ENCODE assay signal across 7 mouse cellular contexts in the genomic region with DNA sequence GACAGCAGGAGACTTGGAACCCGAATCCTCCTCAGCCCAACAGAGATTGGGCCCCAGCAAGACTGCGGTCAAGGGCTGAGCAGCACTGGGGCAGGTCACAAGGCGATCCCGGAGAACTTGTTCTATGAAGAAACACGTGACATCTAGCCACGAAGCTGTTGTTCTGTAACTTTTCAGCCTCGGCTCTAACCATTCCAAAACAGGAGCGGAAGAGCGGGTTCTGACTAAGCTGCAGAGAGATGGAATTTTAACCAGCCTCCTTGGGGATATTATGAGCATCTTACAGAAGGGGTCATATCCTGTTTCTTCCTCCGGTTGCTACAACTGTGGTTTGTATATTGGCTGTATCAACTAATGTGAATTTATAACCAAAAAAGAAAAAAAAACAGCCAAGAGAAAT. TPM values are rescaled to one million over a fixed set of nuclear protein-coding genes. Genes with fewer than 3 reads are reported as not detected.
A peak's percentile ranks its signal among the peaks of the same experiment; 100 is the strongest.
DNase-seq lines count a peak whose midpoint lies in the region; ATAC-seq and TF ChIP-seq lines count a peak whose summit lies in the region.

No protein-coding gene starts in this region.

- 0 out of 2 replicates have a peak, but pooled peaks have one; percentile 15 for ATAC-seq in forebrain, embryonic 14.5 days
- no peak for ATAC-seq in cerebellum, adult (ENCODE audit: insufficient number of reproducible peaks, low FRiP score, low TSS enrichment)

- no peaks in the 10 kb centered on the region for H3K36me3 ChIP-seq in forebrain, embryonic 14.5 days (ENCODE audit: control insufficient read depth, insufficient read depth, low read length)
- no peaks in the 10 kb centered on the region for H3K36me3 ChIP-seq in myocyte (ENCODE audit: control insufficient read depth, insufficient read depth)

- H3ac ChIP-seq in myocyte (ENCODE audit: control insufficient read depth, insufficient read length), result no peak overlapping the region

- H3K79me2 ChIP-seq in myocyte (ENCODE audit: control insufficient read depth, insufficient read depth), result no peaks in the 10 kb centered on the region

- 33% methylated on average over 10 of the region's 10 CpGs for WGBS in forebrain, embryonic 14.5 days

- no peak overlapping the region for H3K27ac ChIP-seq in forebrain, embryonic 14.5 days (ENCODE audit: low read depth, low read length)

- no peak for TF ChIP-seq POLR2A in myocyte (IDR thresholded peaks at IDR 0.05; ENCODE audit: insufficient read length, low read depth)

- peak overlapping the region; percentile 28; the same call in 1 of the 2 replicates for H3K4me2 ChIP-seq in forebrain, embryonic 14.5 days (ENCODE audit: low read length)
- H3K4me2 ChIP-seq in myocyte (ENCODE audit: low read depth), result peak overlapping the region; percentile 39

- H3K4me3 ChIP-seq in forebrain, embryonic 14.5 days (ENCODE audit: low read depth, low read length), result no peak overlapping the region
- no peak overlapping the region for H3K4me3 ChIP-seq in myocyte

- peaks cover 2% of the 10 kb centered on the region; the same call in 1 of the 2 replicates for H3K4me1 ChIP-seq in forebrain, embryonic 14.5 days (ENCODE audit: control insufficient read depth, insufficient read depth, low read length)

- DNase-seq in urinary bladder, adult 18-20 months (ENCODE audit: low spot score in 2 of 2), result peak; percentile 27 to 56
- DNase-seq in urinary bladder, postnatal 10 days (ENCODE audit: low spot score), result no peak
- DNase-seq in forebrain, embryonic 14.5 days (ENCODE audit: low spot score), result no peak
- DNase-seq in kidney, adult 8-10 months, result peak; percentile 16 to 28
- no peak for DNase-seq in MN1 (ENCODE audit: low spot score)

- H3K27me3 ChIP-seq in forebrain, embryonic 14.5 days (replicated peaks; ENCODE audit: control insufficient read depth, insufficient read depth, low read length), result no peaks in the 10 kb centered on the region
- H3K27me3 ChIP-seq in myocyte (ENCODE audit: control insufficient read depth, insufficient read depth, insufficient read length), result no peaks in the 10 kb centered on the region

- no peaks in the 10 kb centered on the region for H3K9me3 ChIP-seq in forebrain, embryonic 14.5 days (replicated peaks; ENCODE audit: control insufficient read depth, low read length)

- H3K9ac ChIP-seq in forebrain, embryonic 14.5 days (ENCODE audit: low read length), result 0 out of 2 replicates have a peak overlapping the region, but pooled peaks have one; percentile 37

TF ChIP-seq in myocyte, 11 proteins besides CTCF, POLR2A, EP300 and RAD21:
- no peak for TF ChIP-seq TCF12 (IDR thresholded peaks at IDR 0.05; ENCODE audit: insufficient read depth, poor library complexity, severe bottlenecking)
- no peak for TF ChIP-seq MYOD1 (IDR thresholded peaks at IDR 0.05; ENCODE audit: control insufficient read depth in 1 of 3, insufficient read length in 2 of 3, low read depth in 2 of 3)
- no peak for TF ChIP-seq POLR2AphosphoS2 (IDR thresholded peaks at IDR 0.05; ENCODE audit: insufficient read length, low read depth)
- no peak for TF ChIP-seq TCF3 (IDR thresholded peaks at IDR 0.05; ENCODE audit: insufficient read length, low read depth)
- TF ChIP-seq REST (IDR thresholded peaks at IDR 0.05; ENCODE audit: insufficient read depth, insufficient read length), result no peak
- no peak for TF ChIP-seq MAX (IDR thresholded peaks at IDR 0.05; ENCODE audit: low read depth)
- TF ChIP-seq E2F4 (IDR thresholded peaks at IDR 0.05; ENCODE audit: insufficient read depth), result no peak
- TF ChIP-seq CEBPB (IDR thresholded peaks at IDR 0.05; ENCODE audit: insufficient read depth, poor library complexity, severe bottlenecking), result no peak
- TF ChIP-seq MYOG (IDR thresholded peaks at IDR 0.05; ENCODE audit: control insufficient read depth in 1 of 3, insufficient read depth in 1 of 3, insufficient read length in 2 of 3, low read depth in 2 of 3), result no peak
TF ChIP-seq in myocyte: peak in this region for 0.

RNA-seq across cellular contexts. Expression of a gene that starts 38.4 kb away (rescaled TPM):
- 0.24 TPM in 1 of 2 replicates, not detected in the other for polyA plus RNA-seq in forebrain, embryonic 14.5 days (2014; fragmentation: Nextera tagmentation; extraction: Ambion mirVana)
- polyA plus RNA-seq in myocyte (2012; fragmentation: generic; extraction: Trizol), result not detected

Comparison
In these comparisons a context has a peak if more than half of its experiments do, and no peak if none do; other contexts are left out.
1. DNase-seq: peak in urinary bladder, adult 18-20 months (2 of 2) and kidney, adult 8-10 months (2 of 2); none in urinary bladder, postnatal 10 days (single experiment), forebrain, embryonic 14.5 days (single experiment) and MN1 (single experiment).